8 mouse cellular contexts compared by ENCODE assay signal in genomic region chr7:90456845-90457468, GRCm38 (mm10). TPM values are rescaled to one million over a fixed set of nuclear protein-coding genes. Genes with fewer than 3 reads are reported as not detected.
A peak's percentile ranks its signal among the peaks of the same experiment; 100 is the strongest.
DNase-seq lines count a peak whose midpoint lies in the region; ATAC-seq and TF ChIP-seq lines count a peak whose summit lies in the region.

TSS of gene Tmem126a (minus strand) at chr7:90457229.

- peak; percentile 95 for DNase-seq in MN1 (ENCODE audit: low spot score)
- DNase-seq in cerebellum, adult 8-10 months: peak; percentile 77
- peak; percentile 89 for DNase-seq in forelimb bud, embryonic 11.5 days (ENCODE audit: low read depth, low spot score)
- peak; percentile 87 for DNase-seq in heart, postnatal 4 days
- peak; percentile 78 to 86 for DNase-seq in layer of hippocampus, adult 2 months (ENCODE audit: low spot score in 2 of 2)
- peak; percentile 81 for DNase-seq in lung, adult 2 months
- DNase-seq in thymus, adult 18-20 months: peak; percentile 44 to 59

- H3K27ac ChIP-seq in layer of hippocampus, adult 2 months: peak within 1 kb of the TSS; percentile 97

- peak within 1 kb of the TSS; percentile 88 for H3K4me3 ChIP-seq in layer of hippocampus, adult 2 months
- peak within 1 kb of the TSS; percentile 59 for H3K4me3 ChIP-seq in lung, adult 2 months (replicated peaks; ENCODE audit: extremely low read depth, low read depth, low read length)

- TF ChIP-seq POLR2A in lung, adult 2 months (IDR thresholded peaks at IDR 0.05; ENCODE audit: borderline replicate concordance, extremely low read depth, low read depth, low read length): peak; percentile 94; the same call in 1 of the 2 replicates

- H3K4me1 ChIP-seq in lung, adult 2 months (ENCODE audit: control insufficient read depth, insufficient read depth, low read length): peaks cover 7% of the 10 kb centered on the region; the same call in 1 of the 2 replicates

- TF ChIP-seq CTCF in layer of hippocampus, adult 2 months (conservative IDR thresholded peaks at IDR 0.05): peak; percentile 57
- no peak for TF ChIP-seq CTCF in lung, adult 2 months (IDR thresholded peaks at IDR 0.05; ENCODE audit: insufficient read depth, low read length)

- under 1% methylated on average over 41 of the region's 41 CpGs for WGBS in lung, adult 2 months

- ATAC-seq in neutrophil, adult 5-6 weeks (ENCODE audit: extremely low read depth, insufficient number of reproducible peaks, low FRiP score, poor library complexity, severe bottlenecking): peak; percentile 93

RNA-seq across cellular contexts. Expression of gene Tmem126a, which starts in this region (rescaled TPM):
- total RNA-seq in heart, postnatal 4 days (2021): 10 to 100 TPM; 94.6 to 98.6 TPM
- total RNA-seq in layer of hippocampus, adult 2 months (2021): 10 to 100 TPM; 37.1 to 40.0 TPM
- 6.8 and 13.8 TPM in 2 replicates for polyA plus RNA-seq in lung, adult 2 months (2012; rRNA removed)
- 13.7 and 15.2 TPM in 2 replicates for total RNA-seq in neutrophil, adult 5-6 weeks (2017)

Comparison
In these comparisons a context has a peak if more than half of its experiments do, and no peak if none do; other contexts are left out.
1. Peak in every context shown above with its lines: DNase-seq, ATAC-seq, H3K4me3 ChIP-seq and H3K27ac ChIP-seq.